Mouse (Mus musculus) olfactory bulb, adult 2 months (tissue): ENCODE measurements around the gene Gdf7.

Source experiments
- CTCF ChIP-seq: fragments of 200-500 bp; IDR thresholded peaks from 2 replicates; pipeline ENCODE4 v1.5.1; 2012; ENCODE audit warnings: low read depth, mild to moderate bottlenecking, low read length, moderate library complexity; ENCODE audit not compliant: insufficient read depth
- POLR2A ChIP-seq: fragments of 200-500 bp; IDR thresholded peaks from 2 replicates; pipeline ENCODE4 v1.6.1; 2012; ENCODE audit warnings: mild to moderate bottlenecking, low read depth, low read length, moderate library complexity; ENCODE audit not compliant: insufficient read depth

GRCm38 (mm10) chr12:8312266-8312665, 10.5 kb upstream of the Gdf7 start:
- no peak for TF ChIP-seq CTCF
- no peak for TF ChIP-seq POLR2A
